Mouse (Mus musculus) cortical plate, adult 2 months (tissue): ENCODE data around the gene Tbc1d5.

Source experiments
- CTCF ChIP-seq: fragments of 200-500 bp; IDR thresholded peaks from 2 replicates; pipeline ENCODE4 v1.5.1; 2011; ENCODE audit warnings: mild to moderate bottlenecking, control low read depth, low read length; ENCODE audit not compliant: insufficient read depth; ENCODE audit errors: extremely low read depth
- POLR2A ChIP-seq: fragments of 200-500 bp; IDR thresholded peaks from 2 replicates; pipeline ENCODE4 v1.6.1; 2011; ENCODE audit warnings: mild to moderate bottlenecking, low read length, control low read depth; ENCODE audit not compliant: insufficient read depth; ENCODE audit errors: extremely low read depth

- TF ChIP-seq CTCF (no peak), POLR2A (no peak)
These were observed 373.5 kb downstream of the Tbc1d5 start for GRCm38 (mm10) chr17:50805631-50806030.
